Mouse (Mus musculus) olfactory bulb, adult 2 months (tissue): Measurements from ENCODE around the gene Csnk1e. TPM values are rescaled to one million over a fixed set of nuclear protein-coding genes. Genes with fewer than 3 reads are reported as not detected.

Experiments used
- H3K27ac ChIP-seq: fragments of 200-500 bp; 2 replicates; pipeline ENCODE4 v1.5.1; 2012; ENCODE audit warnings: low read depth, low read length; ENCODE audit not compliant: insufficient read depth
- H3K4me1 ChIP-seq: fragments of 200-500 bp; 2 replicates; pipeline ENCODE4 v1.6.1; 2012; ENCODE audit warnings: low read length; ENCODE audit not compliant: control insufficient read depth, insufficient read depth
- H3K4me3 ChIP-seq: fragments of 200-500 bp; 2 replicates; pipeline ENCODE4 v1.5.1; 2012; ENCODE audit warnings: mild to moderate bottlenecking, low read depth, low read length, moderate library complexity; ENCODE audit not compliant: insufficient read depth
- CTCF ChIP-seq: fragments of 200-500 bp; IDR thresholded peaks from 2 replicates; pipeline ENCODE4 v1.5.1; 2012; ENCODE audit warnings: low read depth, mild to moderate bottlenecking, low read length, moderate library complexity; ENCODE audit not compliant: insufficient read depth
- POLR2A ChIP-seq: fragments of 200-500 bp; IDR thresholded peaks from 2 replicates; pipeline ENCODE4 v1.6.1; 2012; ENCODE audit warnings: mild to moderate bottlenecking, low read depth, low read length, moderate library complexity; ENCODE audit not compliant: insufficient read depth
- WGBS: fragments of 180-500 bp; shearing (Covaris S2); methylation state at CpG from one replicate; pipeline ENCODE4 v1.1.7; 2018; 5-methylcytosine and 5-hydroxymethylcytosine counted together
- polyA plus RNA-seq: library from polyadenylated mRNA; stranded (reverse); fragments of >200 nt; gene quantifications from 2 replicates; pipeline ENCODE4 v1.2.4, GENCODE M21; 2012; ENCODE audit warnings: low replicate concordance; ENCODE audit not compliant: missing spikeins, insufficient read depth, insufficient read length

Gene Csnk1e
- polyA plus RNA-seq, 1 experiment = not detected

GRCm38 (mm10) chr15:79395281-79395680 lies 60.1 kb downstream of the Csnk1e start:
- TF ChIP-seq CTCF (no peak), POLR2A (no peak)
- no peak overlapping the region for H3K4me3 ChIP-seq
- WGBS = 63% methylated on average over 6 of the region's 6 CpGs
- peaks cover 71% of the 10 kb centered on the region for H3K4me1 ChIP-seq
- no peak overlapping the region for H3K27ac ChIP-seq

- 36% methylated on average over 4 of the region's 4 CpGs for WGBS
- H3K4me3 ChIP-seq = no peak overlapping the region
- H3K27ac ChIP-seq = no peak overlapping the region
- no peak for TF ChIP-seq POLR2A
- TF ChIP-seq CTCF = no peak
- peaks cover 72% of the 10 kb centered on the region for H3K4me1 ChIP-seq
These were observed 60.5 kb downstream of the Csnk1e start for GRCm38 (mm10) chr15:79394842-79395241.

GRCm38 (mm10) chr15:79393101-79393500 lies 62.3 kb downstream of the Csnk1e start:
- Histone ChIP-seq H3K27ac (no peak overlapping the region), H3K4me1 (peaks cover 73% of the 10 kb centered on the region), H3K4me3 (no peak overlapping the region)
- TF ChIP-seq CTCF (no peak), POLR2A (no peak)
- WGBS = 88% methylated on average over 6 of the region's 6 CpGs

- Histone ChIP-seq H3K27ac (no peak overlapping the region), H3K4me3 (no peak overlapping the region), H3K4me1 (peaks cover 74% of the 10 kb centered on the region)
- TF ChIP-seq CTCF (no peak), POLR2A (no peak)
- 84% methylated on average over 5 of the region's 5 CpGs for WGBS
These were observed 62.8 kb downstream of the Csnk1e start for GRCm38 (mm10) chr15:79392527-79392926.

- Histone ChIP-seq H3K4me1 (peaks cover 71% of the 10 kb centered on the region), H3K4me3 (no peak overlapping the region), H3K27ac (peak overlapping the region; percentile 12; the same call in 1 of the 2 replicates)
- no peak for TF ChIP-seq CTCF
- no peak for TF ChIP-seq POLR2A
- WGBS = 36% methylated on average over 7 of the region's 7 CpGs
These were observed 63.8 kb downstream of the Csnk1e start for GRCm38 (mm10) chr15:79391447-79392093.

- no peak for TF ChIP-seq POLR2A
- no peak for TF ChIP-seq CTCF
- H3K4me3 ChIP-seq = no peak overlapping the region
- 0 out of 2 replicates have a peak overlapping the region, but pooled peaks have one; percentile 2 for H3K27ac ChIP-seq
- WGBS = 62% methylated on average over 6 of the region's 6 CpGs
- peaks cover 65% of the 10 kb centered on the region for H3K4me1 ChIP-seq
These were observed 64.9 kb downstream of the Csnk1e start for GRCm38 (mm10) chr15:79390434-79390833.

- no peak overlapping the region for H3K27ac ChIP-seq
- 63% methylated on average over 6 of the region's 6 CpGs for WGBS
- H3K4me1 ChIP-seq = peaks cover 44% of the 10 kb centered on the region
- TF ChIP-seq POLR2A (no peak), CTCF (no peak)
- no peak overlapping the region for H3K4me3 ChIP-seq
These were observed 67.2 kb downstream of the Csnk1e start for GRCm38 (mm10) chr15:79388171-79388570.

GRCm38 (mm10) chr15:79387611-79388010 lies 67.8 kb downstream of the Csnk1e start:
- peaks cover 39% of the 10 kb centered on the region for H3K4me1 ChIP-seq
- TF ChIP-seq POLR2A (no peak), CTCF (no peak)
- 87% methylated on average over 7 of the region's 7 CpGs for WGBS
- no peak overlapping the region for H3K27ac ChIP-seq
- no peak overlapping the region for H3K4me3 ChIP-seq

- H3K4me3 ChIP-seq = no peak overlapping the region
- H3K27ac ChIP-seq = no peak overlapping the region
- peaks cover 39% of the 10 kb centered on the region for H3K4me1 ChIP-seq
- 68% methylated on average over 6 of the region's 6 CpGs for WGBS
- TF ChIP-seq POLR2A = no peak
- no peak for TF ChIP-seq CTCF
These were observed 68.3 kb downstream of the Csnk1e start for GRCm38 (mm10) chr15:79387081-79387480.

- no peak for TF ChIP-seq CTCF
- no peak for TF ChIP-seq POLR2A
- 59% methylated on average over 9 of the region's 9 CpGs for WGBS
- no peak overlapping the region for H3K4me3 ChIP-seq
- H3K27ac ChIP-seq = peak overlapping the region; percentile 98
- peaks cover 44% of the 10 kb centered on the region for H3K4me1 ChIP-seq
These were observed 73.7 kb downstream of the Csnk1e start for GRCm38 (mm10) chr15:79381644-79382043.
